Mouse (Mus musculus): Measurements from ENCODE around the gene Igsf3. TPM values are rescaled to one million over a fixed set of nuclear protein-coding genes. Genes with fewer than 3 reads are reported as not detected.

Gene Igsf3
- total and polyA plus RNA-seq, 3 experiments: not detected

DNA sequence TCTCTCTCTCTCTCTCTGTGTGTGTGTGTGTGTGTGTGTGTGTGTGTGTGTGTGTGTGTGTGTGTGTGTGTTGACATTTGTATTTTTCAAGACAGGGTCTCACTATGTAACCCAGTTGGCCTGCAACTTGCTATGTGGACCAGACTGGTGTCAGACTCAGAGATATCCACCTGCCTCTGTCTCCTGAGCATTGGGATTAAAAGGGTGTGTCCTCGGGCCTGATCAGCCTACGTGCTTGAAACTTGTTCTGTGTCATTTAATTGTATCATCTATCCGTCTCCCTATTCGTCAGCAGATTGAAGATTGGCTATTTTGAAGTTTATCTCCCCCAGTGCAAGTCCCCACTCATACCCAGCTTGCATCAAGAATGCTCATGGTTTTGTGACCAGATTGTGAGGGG is 14.5 kb upstream of the Igsf3 start:
- Histone ChIP-seq H3K9me3 (replicated peaks; ENCODE audit: insufficient read depth, low read length) (no peaks in the 10 kb centered on the region), H3K27ac (ENCODE audit: control insufficient read depth, low read depth, low read length) (no peak overlapping the region), H3K36me3 (ENCODE audit: control insufficient read depth in 1 of 2, insufficient read depth in 2 of 2, low read length in 2 of 2) (no peaks in the 10 kb centered on the region), H3K27me3 (ENCODE audit: control insufficient read depth in 1 of 2, insufficient read depth in 2 of 2, low read length in 2 of 2) (no peaks in the 10 kb centered on the region), H3K79me2 (ENCODE audit: control insufficient read depth, insufficient read depth, low read length, poor library complexity) (no peaks in the 10 kb centered on the region), H3K9ac (ENCODE audit: control insufficient read depth, low read depth, low read length, poor library complexity, severe bottlenecking) (no peak overlapping the region), H3K4me1 (ENCODE audit: control insufficient read depth in 1 of 2, insufficient read depth in 2 of 2, low read length in 2 of 2) (no peaks in the 10 kb centered on the region), H3K4me3 (ENCODE audit: control insufficient read depth in 1 of 2, insufficient read depth in 1 of 2, low read depth in 2 of 2, low read length in 2 of 2) (no peak overlapping the region)
- TF ChIP-seq ZNF384 (IDR thresholded peaks at IDR 0.05; ENCODE audit: low read depth, low read length) (no peak), MEF2A (IDR thresholded peaks at IDR 0.05; ENCODE audit: extremely low read depth, insufficient replicate concordance, low read depth, low read length, poor library complexity, severe bottlenecking) (no peak), ETS1 (IDR thresholded peaks at IDR 0.05; ENCODE audit: low read depth, low read length) (no peak), UBTF (IDR thresholded peaks at IDR 0.05; ENCODE audit: borderline replicate concordance, insufficient read depth, low read depth, low read length) (no peak), BHLHE40 (IDR thresholded peaks at IDR 0.05; ENCODE audit: borderline replicate concordance, low read depth, low read length) (no peak), MAFK (IDR thresholded peaks at IDR 0.05; ENCODE audit: borderline replicate concordance, low read depth, low read length) (no peak), MAZ (IDR thresholded peaks at IDR 0.05; ENCODE audit: low read depth, low read length) (no peak), CHD1 (IDR thresholded peaks at IDR 0.05; ENCODE audit: low read depth, low read length) (no peak), MXI1 (IDR thresholded peaks at IDR 0.05; ENCODE audit: low read depth, low read length) (no peak), CTCF (IDR thresholded peaks at IDR 0.05 in 2 of 3, conservative IDR thresholded peaks at IDR 0.05 in 1 of 3; ENCODE audit: control insufficient read depth in 1 of 3, insufficient read depth in 1 of 3, low read depth in 2 of 3, low read length in 3 of 3, poor library complexity in 1 of 3, severe bottlenecking in 1 of 3) (no peak), ZKSCAN1 (IDR thresholded peaks at IDR 0.05; ENCODE audit: low read depth, low read length) (no peak), CHD2 (IDR thresholded peaks at IDR 0.05; ENCODE audit: low read length) (no peak), NELFE (IDR thresholded peaks at IDR 0.05; ENCODE audit: low read depth, low read length) (no peak), POLR2AphosphoS2 (IDR thresholded peaks at IDR 0.05; ENCODE audit: low read length) (no peak), EP300 (IDR thresholded peaks at IDR 0.05; ENCODE audit: low read depth in 1 of 2, low read length in 2 of 2) (no peak), ZMIZ1 (IDR thresholded peaks at IDR 0.05; ENCODE audit: low read depth, low read length) (no peak), RAD21 (IDR thresholded peaks at IDR 0.05; ENCODE audit: low read depth, low read length) (no peak), TCF12 (IDR thresholded peaks at IDR 0.05; ENCODE audit: low read depth, low read length) (no peak), ZC3H11A (IDR thresholded peaks at IDR 0.05; ENCODE audit: low read depth, low read length) (no peak)
- DNase-seq (ENCODE audit: low read depth, low spot score): no peak

DNA sequence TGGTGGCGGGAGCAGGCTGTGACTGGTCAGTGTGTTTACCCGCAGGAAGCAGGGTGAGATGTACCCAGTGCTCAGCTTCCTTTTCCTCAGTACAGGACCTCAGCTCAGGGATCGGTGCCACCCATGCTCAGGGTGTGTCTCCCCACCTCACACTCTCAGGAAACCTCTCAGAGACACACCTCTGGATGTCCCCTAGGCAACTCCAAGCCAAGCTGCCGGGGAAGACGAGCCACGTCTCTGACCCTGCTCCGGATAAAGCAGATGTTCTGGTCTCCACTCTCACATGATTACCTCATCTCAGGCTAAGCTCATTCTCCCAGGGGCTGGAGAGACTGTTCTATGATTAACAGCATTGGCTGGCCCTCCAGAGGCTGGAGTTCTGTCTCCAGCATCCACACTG is 13.3 kb upstream of the Igsf3 start:
- Histone ChIP-seq H3K27me3 (ENCODE audit: control insufficient read depth in 1 of 2, insufficient read depth in 2 of 2, low read length in 2 of 2) (no peaks in the 10 kb centered on the region), H3K4me3 (ENCODE audit: control insufficient read depth in 1 of 2, insufficient read depth in 1 of 2, low read depth in 2 of 2, low read length in 2 of 2) (no peak overlapping the region), H3K9me3 (replicated peaks; ENCODE audit: insufficient read depth, low read length) (no peaks in the 10 kb centered on the region), H3K27ac (ENCODE audit: control insufficient read depth, low read depth, low read length) (no peak overlapping the region), H3K9ac (ENCODE audit: control insufficient read depth, low read depth, low read length, poor library complexity, severe bottlenecking) (no peak overlapping the region), H3K79me2 (ENCODE audit: control insufficient read depth, insufficient read depth, low read length, poor library complexity) (no peaks in the 10 kb centered on the region), H3K4me1 (ENCODE audit: control insufficient read depth in 1 of 2, insufficient read depth in 2 of 2, low read length in 2 of 2) (no peaks in the 10 kb centered on the region), H3K36me3 (ENCODE audit: control insufficient read depth in 1 of 2, insufficient read depth in 2 of 2, low read length in 2 of 2) (no peaks in the 10 kb centered on the region)
- DNase-seq (ENCODE audit: low read depth, low spot score): no peak
- TF ChIP-seq GATA1 (IDR thresholded peaks at IDR 0.05; ENCODE audit: low read depth, low read length) (no peak), MAX (IDR thresholded peaks at IDR 0.05; ENCODE audit: low read length) (no peak), GABPA (IDR thresholded peaks at IDR 0.05; ENCODE audit: low read depth, low read length) (no peak)
